Mouse (Mus musculus): ENCODE measurements around the gene Epha2.

DNA sequence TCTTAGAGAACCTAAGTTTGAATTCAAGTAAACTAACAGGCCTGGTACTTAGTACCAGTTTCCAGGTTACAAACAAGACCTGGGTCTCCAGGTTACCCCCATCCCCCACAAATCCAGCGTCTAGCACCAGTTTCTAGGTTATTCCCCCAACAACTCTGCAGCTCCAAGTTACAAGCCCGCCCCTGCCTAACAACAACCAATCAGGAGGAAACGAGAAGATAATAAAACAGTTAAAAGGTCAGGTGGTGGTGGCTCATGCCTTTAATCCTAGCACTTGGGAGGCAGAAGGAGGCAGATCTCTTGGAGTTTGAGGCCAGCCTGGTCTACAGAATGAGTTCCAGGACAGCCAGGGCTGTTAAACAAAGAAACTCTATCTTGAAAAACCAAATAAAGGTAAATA lies 33.8 kb upstream of the Epha2 start:
- no peak for TF ChIP-seq POLR2A (IDR thresholded peaks at IDR 0.05; ENCODE audit: borderline replicate concordance, control insufficient read depth, low read depth, low read length)
- no peak for TF ChIP-seq CTCF (IDR thresholded peaks at IDR 0.05; ENCODE audit: control insufficient read depth, insufficient read depth, low read length)
